Mouse (Mus musculus) bone marrow macrophage, adult 2 months (primary cell): Measurements from ENCODE around the gene Zbtb48.

Experiments used
- CTCF ChIP-seq: IDR thresholded peaks from 2 replicates; pipeline ENCODE4 v1.5.1; 2012; ENCODE audit warnings: low read depth, mild to moderate bottlenecking, low read length, moderate library complexity
- POLR2A ChIP-seq: IDR thresholded peaks from 2 replicates; pipeline ENCODE4 v1.6.1; 2012; ENCODE audit warnings: mild to moderate bottlenecking, low read depth, low read length, borderline replicate concordance

DNA sequence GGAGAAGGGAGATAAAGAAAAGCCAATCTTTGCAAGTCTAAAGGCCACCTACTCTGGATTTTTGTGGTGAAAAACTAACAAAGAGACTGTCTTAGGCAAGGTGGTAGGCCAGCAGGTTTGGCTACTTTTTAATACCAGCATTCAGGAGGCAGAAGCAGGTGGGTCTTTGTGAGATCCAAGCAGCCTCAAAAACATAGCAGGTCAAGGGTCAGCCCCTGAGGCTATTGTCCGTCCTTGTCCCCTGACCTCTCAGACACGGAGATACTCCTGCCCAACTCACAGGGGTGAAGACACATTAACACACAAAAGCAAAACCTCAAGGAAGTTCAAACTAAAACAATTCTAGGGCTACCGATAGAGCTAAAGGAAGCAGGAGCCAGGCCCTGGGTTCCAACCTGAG, 20.7 kb downstream of the Zbtb48 start:
- TF ChIP-seq POLR2A, result no peak
- no peak for TF ChIP-seq CTCF
